Mouse (Mus musculus) T-helper 2 cell (primary cell): ENCODE data around the gene Zfhx3.

Source experiments
- in situ Hi-C: fragments of 300-600 bp; cut with MboI, MseI; formaldehyde crosslinking; loops from one replicate; pipeline ENCODE4 v1.15.1; 2025; ENCODE audit warnings: high pct_unique_total_duplicates

Zfhx3 gene

DNA sequence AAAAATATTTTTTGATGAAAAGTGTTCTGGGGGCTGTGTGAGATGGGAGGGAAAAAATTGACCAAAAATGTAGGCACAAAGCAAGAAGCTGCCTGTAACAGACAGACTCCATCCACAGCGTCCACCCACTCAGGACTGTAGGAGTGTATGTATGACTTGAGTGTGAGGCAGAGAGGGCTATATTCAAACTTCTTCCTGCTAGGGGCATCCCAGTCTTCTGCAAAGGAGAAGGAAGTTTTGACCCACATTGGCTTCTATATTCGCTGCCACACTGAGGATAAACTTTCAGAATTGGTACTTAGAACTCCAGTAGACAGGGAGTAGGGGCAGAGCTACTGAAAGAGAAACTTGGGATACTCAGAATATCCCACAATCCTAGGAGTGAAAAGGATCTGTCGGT is 756.6 kb downstream of the Zfhx3 start:
- in situ Hi-C loops: no loop called here

DNA sequence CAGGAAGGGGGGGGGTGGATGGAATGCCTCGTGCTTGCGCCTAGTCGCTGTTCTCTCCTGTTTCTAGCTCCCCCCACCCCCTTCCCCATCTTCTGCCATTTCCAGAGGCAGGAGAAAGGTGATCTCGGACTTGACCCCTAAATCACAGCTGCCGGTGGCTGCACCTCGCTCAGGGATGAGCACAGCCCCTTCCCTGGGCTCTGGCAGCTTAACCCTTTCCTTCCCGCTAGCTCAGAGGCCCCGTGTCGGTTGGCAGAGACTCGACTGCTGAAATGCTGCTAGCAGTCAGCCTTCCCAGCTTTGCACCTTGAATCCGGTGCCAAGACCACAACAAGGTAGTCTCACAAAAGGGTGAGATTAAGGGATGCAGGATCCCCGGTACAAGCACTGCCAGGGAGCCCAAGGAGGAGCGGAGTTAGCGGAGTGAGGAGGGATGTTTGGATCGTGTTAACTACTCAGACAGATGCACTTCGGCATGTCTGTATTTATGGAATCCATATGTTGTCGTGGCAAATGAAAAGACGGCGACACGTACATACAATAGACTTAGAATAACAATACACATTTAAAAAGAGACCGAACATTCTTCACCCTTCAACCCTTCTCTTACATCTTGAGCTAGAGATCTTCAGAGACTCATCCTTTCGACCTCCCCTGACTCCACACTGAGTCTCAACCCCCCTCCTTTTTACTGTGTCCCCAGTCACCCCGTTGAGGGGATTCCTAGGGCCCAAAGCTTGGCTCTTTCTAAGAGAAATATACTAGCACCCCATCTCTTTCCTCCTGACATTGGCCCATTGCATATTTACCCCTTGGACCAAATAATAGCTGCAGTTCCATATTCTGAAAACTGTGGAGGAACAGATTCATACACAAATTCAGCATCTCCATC is 757.3 kb downstream of the Zfhx3 start:
- in situ Hi-C loops: no loop called here

DNA sequence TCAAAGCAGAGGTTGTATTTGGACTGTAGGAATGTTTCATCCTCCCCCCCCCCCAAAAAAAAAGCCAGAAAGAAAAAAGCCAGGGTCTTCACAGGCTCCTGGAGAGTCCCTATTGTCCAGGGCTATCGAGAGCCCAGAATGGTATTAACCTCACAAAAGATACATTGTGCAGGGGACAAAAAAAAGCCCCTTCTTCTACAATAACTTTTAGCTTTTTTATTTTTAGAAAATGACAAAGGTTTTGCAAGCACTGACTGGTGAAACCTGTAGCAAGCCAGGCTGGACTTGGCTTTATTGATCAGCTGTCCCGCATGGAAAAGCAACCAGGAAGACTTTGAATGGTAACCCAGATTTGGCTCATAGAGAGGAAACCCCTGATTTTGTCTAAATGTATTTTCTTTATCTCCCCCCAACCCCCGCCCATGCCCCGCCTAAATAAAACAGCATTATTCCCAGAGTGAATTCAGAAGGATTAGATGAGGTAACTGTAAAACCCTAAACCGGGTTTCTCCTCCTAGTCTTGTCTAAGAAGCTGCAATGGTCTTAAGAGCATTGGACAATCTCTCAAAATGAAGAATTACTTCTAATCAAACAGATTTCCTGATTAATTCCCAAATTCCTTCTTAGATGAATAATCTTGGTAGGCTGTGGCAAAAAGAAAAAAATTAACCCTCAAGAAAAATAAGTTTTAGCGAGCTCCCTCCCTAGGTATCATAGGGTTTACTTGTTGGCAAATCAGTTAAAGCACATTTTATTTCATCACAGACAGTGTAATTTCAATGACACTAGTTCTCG is 759.1 kb downstream of the Zfhx3 start:
- in situ Hi-C loops: no loop called here

DNA sequence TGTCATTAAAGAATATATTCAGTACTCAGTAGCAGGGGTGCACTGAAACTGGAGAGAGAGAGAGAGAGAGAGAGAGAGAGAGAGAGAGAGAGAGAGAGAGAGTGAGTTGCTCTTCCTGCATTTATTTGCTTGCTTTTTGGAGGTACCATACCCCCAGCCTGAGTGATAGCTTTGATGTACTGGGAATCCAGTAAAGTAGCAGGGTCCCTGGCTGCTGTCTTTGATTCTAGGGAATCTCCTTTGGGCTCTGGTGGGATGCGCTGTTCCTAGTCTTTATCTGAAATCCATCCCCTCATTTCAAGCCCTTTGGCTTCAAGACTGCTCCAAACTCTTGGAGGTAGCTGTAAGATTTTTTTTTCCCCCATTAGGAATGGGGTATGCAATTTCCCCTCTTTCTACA is 759.8 kb downstream of the Zfhx3 start:
- in situ Hi-C loops: no loop called here

DNA sequence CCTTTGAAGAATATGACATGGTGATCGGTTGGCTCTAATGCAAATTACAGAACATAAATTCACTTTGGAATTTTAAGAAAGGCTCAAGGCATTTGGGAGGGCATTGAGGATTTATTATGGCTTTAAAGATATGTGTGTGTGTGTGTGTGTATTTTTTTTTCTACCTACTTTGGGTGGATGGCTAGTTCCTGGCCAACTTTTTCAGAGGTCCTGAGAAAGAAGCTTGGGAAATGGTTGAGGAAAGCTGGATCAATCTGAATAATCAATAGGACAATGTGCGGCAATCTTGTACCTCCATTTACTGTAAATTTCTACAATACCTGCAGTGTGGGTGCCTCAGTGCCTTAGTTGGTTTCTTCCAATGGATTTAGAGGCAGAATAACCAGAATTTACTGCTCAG is 763.3 kb downstream of the Zfhx3 start:
- in situ Hi-C loops: no loop called here

DNA sequence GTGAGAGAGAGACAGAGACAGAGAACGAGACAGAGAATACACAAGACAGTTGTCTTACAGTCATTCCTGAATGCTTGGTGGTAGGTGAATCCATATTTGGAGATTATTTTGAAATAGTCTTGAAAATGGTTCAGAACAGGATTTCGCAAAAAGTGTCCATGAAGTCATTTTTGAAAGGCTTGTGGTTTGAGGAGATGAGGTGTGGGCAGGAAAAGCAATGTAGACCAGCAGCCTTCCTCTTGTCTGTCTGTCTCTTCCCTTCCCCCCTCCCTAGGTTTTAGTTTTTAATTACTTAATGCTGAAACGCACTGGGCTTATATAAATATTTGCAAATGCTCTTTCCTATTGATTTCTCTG is 764.0 kb downstream of the Zfhx3 start:
- in situ Hi-C loops: no loop called here

DNA sequence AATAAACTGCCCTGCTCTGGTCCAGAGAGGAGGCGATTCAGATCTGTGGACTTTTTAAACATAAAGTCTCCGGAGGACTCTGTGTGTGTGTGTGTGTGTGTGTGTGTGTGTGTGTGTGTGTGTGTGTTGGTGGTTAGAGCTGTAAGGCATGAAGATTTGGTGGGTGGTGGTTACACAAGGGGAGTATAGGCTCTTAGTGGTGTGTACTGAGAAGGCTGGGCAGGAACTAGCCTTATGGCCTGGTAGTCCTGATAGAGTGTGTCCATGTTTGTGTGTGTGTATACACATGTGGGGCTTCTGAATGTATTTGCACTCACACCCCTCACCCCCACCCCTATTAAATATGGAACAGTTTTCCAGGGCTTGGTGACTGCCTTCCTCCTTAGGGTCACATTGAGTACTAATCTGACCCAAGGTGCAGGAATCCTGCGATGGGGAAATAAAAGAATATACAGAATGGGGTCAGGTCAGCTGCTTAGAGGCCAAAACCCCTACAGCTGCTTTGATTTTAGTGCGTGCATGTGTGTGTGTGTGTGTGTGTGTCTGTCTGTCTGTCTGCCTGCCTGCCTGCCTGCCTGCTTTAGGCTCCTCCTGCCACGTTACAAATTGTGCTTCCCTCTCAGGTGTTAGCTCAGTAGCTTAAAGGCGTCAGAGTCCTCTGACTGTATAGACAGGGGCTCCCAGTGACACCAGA is 764.6 kb downstream of the Zfhx3 start:
- in situ Hi-C loops: no loop called here

DNA sequence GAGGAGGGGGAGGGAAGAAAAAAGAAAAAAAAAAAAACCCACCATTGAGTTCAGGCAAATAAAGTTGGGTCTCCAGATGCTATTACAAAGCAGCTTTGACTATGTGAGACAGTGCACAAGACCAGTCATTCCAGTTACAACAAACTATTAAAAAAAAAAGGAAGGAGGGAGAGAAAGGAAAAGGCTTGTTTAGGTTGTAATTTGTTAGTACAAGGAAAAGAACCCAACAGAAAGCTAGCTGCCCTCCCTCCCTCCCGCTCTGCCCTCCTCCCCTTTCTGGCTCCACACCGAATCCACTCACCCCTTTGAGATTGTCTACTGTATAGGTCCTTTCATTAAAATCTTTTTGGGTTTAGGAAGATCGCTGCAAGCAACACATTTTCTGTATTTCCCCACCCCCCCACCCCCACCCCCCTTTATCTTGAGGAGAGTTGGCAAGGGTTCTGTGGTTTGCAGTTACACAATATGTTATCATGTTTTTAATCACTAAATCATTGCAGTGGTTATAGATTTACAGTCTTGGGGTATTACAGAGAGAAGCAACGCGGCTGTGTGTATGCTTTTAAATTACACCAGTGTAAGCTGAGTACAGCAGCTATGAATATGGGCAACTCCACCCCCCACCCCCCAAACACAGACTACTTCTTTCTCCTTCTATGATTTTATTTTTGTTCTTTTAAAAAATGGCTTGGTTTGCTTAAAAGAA is 765.3 kb downstream of the Zfhx3 start:
- in situ Hi-C loops: no loop called here

DNA sequence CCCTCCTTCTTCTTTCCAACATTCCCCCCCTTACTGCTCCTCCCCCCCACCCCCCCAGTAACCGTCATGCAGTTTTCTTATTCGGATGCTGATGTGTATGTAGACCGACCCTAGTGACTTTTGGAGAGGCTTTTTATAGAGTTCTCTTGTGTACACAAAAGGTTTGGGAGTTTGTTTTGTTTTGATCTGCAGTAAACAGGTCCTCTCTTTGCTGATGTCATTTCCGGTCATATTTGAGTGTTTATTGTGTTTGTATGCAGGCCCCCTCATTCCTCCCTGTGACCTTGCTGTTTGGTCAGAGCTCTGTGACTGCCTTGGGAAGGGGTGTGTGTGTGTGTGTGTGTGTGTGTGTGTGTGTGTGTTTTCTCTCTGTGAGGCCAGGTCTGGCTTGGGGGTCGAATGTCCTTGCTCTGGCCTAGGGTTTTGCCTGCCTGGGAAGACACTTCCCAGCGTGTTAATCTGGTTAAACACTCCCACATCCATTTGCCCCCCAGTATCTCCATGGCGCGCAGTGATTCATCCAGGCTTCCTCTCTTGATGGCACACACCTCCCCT is 766.5 kb downstream of the Zfhx3 start:
- in situ Hi-C loops: no loop called here

DNA sequence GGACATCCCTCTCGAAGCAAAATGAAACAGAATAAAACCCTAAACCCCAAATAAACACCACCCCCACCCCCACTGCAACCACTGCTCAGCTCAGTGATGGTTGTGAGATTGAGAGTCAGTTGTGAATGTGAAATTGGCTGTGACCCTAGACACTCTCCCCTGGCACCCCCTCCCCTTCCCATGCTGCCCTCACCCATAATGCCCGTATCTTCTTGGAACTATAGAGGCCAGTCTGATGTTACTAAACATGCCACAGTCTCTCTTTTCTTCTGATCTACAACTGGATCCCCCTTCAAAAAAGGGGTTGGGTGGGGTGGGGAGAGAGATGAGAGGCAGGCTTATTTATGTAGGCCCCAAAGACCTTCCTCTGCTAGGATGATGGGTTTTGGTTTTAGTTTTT is 767.0 kb downstream of the Zfhx3 start:
- in situ Hi-C loops: no loop called here

DNA sequence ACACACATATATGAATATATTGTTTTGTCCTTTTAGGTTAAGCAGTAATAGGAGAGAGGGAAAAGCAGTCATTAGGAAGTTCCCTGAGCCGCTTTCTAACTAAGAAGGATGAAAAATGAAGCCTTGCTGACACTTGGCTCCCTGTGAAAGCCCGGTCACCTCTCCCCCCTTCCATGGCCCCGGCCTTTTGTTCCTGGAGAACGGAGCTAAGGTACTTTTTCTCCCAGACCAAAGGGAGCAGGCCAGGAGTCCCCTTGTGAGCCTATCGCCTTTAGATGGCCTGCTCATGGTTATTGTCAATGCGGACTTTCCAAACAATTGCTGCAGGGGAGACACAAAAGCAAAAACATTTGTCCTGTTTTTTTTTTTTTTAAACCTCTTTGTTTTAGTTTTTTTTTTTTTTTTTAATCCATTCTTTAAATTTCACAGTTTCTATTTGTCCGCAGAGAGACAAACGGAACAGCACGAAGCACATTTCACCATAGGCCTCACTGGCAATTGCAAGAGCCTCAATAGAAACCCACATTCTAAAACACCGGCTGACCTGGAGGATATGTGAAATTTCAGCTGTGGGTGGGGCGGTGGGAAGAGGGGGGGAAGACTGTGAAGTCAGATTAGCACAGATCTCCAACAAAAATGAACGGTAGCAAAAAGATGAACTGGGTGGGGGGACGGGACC is 767.6 kb downstream of the Zfhx3 start:
- in situ Hi-C loops: no loop called here

DNA sequence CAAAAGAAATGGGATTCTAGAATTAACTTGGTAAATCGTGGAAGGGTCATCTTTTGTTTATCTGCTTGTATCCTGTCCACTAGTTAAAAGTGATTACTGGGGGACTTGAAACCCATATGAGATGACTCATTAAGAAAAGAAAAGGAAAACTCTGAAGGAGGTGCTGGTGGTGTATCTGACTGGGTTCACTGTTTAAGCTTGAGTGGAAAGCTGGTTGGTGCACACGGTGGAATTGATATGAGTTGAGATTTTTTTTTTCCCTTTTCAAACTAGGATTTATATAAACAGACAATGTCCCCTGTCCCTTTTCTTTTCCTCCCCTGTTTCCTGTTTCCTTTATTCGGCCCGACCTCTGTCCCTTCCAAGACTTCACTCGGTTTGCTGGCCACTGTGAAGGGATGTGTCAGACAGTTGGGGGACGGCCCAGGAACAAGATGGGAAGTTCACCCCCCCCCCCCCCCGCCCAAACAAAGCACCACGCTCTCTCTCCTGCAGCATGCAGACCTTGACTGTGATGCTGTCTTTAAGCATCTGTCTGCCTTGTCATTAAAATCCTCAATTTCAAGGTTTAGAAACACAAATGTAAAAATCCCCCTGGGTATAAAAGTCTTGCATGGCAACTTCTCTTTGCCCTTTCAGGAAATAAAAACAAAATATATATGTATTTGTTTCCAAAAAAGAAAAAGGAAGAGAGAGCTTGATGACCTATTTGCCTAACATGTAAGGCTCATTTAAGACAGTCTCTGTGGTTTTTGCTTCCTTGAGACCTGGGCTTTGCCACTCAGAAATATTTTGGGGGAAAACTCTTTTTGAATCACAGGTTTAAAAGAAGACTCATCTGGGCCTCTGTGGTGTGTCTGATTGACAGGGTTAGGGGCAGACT is 768.4 kb downstream of the Zfhx3 start:
- in situ Hi-C loops: no loop called here

DNA sequence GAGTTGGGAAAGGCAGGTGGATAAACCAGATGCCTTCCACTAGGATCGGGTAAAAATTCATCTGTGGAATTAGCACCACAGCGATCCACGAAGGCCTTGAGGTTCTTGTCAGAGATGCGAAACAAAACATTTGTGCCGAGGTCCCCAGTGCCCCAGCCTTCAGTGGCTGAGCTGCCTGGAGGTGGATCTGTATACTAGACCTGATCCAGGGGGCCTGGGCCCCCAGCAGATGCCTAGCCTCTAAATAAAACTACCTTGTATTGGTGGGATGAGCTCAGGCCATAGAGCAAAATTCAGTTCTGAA is 769.0 kb downstream of the Zfhx3 start:
- in situ Hi-C loops: no loop called here

DNA sequence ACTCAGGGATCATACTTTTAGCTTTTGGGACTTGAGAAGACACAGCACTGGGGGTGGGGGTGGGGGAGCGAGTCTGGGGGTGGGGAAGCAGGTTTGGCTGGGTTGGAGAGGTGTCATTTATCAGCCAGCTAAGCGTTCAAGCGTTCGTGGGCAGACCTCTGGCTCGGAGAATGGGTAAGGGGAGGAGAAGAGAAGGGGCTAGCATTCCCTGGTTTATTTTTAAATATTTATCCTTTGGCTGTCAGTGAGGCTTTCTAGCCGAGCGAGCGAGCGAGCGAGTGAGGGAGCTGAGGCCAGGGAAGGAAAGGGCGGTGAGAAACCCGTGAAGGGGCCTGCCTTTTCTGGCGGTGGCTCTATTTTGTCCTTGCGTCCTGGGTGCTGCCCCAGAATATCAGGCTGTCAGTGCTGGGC is 769.6 kb downstream of the Zfhx3 start:
- in situ Hi-C loops: no loop called here

DNA sequence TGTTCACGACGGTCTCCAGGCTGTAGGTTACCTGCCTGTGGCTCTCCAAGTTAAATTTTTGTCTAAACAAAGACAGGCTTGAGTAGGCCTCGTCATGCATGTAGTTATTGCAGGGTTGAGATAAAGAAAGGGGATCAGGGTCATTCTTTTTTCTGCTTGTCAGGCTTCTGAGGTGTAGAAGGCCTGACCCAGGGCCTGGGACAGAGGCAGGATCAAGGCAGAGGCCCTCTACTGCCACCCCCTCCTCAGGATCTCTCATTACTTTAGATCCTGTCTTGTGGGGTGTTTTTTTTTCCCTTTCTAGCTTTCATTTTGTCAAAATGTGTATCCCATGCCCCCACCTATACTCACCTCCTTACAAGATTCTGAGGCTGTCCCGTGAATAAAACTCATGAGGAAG is 770.2 kb downstream of the Zfhx3 start:
- in situ Hi-C loops: no loop called here

DNA sequence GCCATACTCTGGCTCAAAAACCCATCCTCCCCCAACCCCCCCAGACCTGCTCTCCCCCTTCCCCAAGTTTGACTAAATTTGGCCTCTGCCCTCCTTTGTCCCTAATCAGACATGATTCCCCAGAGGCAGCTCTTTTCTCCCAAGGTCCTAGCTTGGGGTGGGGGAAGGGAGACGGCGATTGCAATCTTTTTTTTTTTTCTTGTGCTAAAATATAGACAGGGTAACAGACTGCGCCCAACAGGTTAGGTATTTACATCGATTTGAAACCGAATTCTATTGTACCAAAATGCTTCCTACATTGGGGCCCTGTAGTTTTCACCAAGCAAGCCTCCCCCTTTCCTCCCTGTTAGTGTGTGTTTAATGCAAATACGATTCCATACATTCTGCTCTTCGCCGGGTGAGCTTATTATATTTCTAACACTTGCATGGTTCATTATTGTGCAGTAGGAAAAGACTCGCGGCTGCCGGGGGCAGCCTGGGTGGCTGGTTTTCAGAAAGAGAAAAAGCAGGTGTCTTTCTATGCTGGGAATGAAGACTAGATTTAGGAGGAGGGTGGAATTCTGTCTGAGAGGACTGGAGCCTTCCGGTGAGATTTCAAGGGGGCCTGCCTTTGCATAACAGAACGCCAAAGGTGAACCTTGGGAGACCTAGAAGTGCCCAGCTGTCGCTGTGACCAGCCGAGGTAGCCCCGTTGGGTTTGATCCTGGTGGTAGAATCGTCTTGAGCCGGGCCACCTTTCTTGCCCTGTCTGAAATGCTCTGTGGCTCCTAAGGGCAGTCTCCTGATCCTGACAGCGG is 771.1 kb downstream of the Zfhx3 start:
- in situ Hi-C loops: no loop called here

DNA sequence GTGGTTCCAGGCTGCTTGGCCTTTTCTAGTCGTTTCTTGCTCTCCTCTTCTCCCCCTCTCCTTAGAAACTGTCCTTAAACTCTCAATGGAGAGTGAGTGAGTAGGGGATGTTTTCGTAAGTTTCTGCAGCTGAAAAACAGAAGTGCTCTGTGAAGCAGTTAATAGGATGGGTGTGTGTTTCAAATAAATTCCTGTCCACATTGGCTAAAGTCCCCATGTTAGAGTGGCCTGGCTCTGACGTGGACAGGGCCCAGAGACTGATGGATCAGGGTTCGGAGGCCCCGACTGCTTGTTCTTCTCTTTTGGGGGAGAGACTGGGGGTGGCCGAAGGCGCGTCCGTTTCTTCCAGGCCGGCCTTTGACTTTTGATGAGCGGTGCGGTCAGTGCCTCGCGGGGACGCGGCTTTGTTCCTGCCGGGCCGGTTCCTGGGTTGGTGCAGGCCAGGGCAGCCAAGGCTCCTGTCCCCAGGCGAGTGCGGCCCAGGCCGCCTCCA is 771.7 kb downstream of the Zfhx3 start:
- in situ Hi-C loops: no loop called here

DNA sequence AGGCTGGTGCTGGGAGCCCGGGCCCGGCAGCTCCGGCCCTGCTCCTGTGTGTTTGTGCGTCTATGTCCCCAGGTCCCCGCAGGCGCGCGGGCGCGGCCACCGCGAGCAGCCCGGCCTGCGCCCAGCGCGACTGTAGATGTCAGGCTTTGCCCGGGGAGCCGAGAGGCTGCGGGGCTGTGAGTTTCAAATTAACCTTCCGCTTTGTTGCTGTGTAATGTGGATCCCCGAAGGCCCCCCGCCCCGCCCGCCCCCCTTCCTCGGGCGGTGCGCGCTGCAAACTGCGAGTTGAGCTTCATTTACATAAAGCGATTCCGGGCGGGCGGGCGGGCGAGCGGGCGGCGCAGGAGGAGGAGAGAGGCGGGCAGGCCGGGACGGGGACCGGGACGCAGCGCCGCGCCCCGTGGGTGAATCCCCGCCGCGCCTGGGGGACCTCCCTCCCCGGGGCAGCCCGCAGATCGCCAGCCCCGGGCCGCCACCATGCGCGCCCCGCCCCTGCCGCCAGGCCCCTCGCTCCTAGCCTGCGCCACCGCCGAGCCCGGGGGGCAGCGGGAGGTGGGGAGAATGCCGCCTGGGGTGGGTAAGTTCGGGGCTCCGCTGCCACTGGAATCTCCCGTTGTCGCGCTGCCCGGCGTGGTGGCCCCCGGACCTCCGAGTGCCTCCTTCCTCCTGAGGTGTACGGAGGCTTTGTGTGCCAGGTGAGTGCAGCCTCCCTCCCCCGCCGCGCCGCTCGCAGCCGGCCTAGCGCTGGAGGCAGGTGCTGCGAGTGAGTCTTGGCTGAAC is 772.4 kb downstream of the Zfhx3 start:
- in situ Hi-C loops: no loop called here
